Mouse (Mus musculus): ENCODE results near the gene Serbp1.
"Not testable (repeated sequence)": the region's sequence is repeated elsewhere in the genome, so short reads cannot be mapped to it uniquely, and the experiment has no call there.

Serbp1 gene

DNA sequence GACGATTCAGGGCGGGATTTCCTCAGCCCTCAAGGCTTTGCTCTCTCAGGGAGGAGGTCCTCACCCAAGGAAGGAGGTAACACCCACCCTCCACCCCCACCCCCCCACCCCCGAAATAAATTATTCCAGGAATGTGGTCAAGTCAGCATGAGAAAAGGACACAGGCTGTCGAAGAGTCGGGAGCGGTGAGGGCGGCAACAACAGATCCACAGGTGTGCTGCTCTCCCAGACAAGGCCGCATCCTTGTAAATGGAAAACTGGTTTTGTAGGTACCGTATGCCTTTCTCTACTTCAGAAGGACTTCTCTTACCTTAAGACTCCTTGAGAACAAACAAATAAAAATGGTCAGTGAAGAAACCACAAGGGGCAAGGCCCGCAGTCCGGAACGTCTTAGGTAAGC is at the start of gene Serbp1:
TSS of gene Serbp1 (plus strand) at position 200 of the 400 bp plus-strand sequence.
- in situ Hi-C loops (cut with MboI; ENCODE audit: unreplicated experiment in 2 of 2): no loop called here

DNA sequence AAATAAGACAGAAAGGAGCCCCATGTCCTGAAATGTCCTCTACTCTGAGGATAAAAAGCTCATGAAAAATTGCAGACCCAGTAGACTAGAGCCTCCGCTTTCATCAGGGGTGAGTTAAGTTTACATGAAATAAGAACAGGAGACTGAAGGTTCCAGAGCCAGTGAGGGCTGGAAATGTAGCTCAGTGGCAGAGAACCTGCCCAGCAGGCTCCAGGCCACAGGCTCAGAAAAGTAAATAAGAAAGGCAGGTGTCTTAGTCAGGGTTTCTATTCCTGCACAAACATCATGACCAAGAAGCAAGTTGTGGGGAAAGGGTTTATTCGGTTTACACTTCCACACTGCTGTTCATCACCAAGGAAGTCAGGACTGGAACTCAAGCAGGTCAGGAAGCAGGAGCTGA is 44.4 kb upstream of the Serbp1 start:
- in situ Hi-C loops (cut with MboI; ENCODE audit: unreplicated experiment in 2 of 2): loop anchor here (10.0 to 25.0 kb wide), 4 partner anchors 619 to 1619 kb away; no protein-coding TSS in a partner anchor

DNA sequence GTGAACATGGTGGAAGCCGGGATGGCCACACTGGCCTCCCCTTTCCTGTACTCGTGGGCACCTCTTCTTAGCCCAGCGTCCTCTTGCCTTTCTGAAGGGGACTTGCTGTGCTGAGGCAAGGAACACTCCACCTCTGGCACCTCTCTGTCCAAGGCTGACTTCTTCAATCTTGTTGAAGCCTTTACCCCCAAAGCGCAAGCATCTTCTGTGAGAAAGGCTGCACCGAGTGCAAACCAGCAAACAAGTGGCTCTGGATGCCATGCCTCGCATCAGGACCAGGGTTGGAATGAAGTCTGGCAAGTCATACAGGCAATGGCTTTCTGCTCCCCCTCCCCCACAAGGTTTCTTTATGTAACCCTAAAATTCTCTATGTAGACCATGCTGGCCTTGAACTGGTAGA is 43.4 kb upstream of the Serbp1 start:
- in situ Hi-C loops (cut with MboI; ENCODE audit: unreplicated experiment in 2 of 2): loop anchor here (5.0 to 25.0 kb wide), 5 partner anchors 253 to 1618 kb away; no protein-coding TSS in a partner anchor

DNA sequence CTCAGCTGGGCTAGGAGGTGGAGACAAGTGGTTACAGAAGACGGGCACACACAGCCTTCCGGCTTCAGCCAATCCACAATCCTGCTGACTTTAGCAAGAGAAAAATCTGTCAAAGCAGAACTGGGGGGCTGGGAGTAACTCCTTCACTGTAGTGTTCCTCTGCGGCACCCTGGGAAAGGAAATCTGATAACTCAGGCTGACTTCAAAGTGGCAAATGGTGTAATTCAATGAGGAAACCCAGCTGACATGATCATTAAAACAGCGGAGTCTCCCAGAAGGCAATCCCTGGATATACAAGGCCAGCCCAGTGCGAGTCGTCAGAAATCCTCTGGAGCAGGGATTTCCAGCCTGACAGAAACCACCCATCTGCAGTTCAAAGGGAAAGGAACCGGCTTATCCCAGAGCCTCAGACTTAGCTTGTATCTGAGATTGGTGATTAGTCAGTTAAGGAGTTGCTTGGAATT is 42.8 kb upstream of the Serbp1 start:
- in situ Hi-C loops (cut with MboI; ENCODE audit: unreplicated experiment in 2 of 2): loop anchor here (5.0 to 25.0 kb wide), 5 partner anchors 252 to 1617 kb away; no protein-coding TSS in a partner anchor

DNA sequence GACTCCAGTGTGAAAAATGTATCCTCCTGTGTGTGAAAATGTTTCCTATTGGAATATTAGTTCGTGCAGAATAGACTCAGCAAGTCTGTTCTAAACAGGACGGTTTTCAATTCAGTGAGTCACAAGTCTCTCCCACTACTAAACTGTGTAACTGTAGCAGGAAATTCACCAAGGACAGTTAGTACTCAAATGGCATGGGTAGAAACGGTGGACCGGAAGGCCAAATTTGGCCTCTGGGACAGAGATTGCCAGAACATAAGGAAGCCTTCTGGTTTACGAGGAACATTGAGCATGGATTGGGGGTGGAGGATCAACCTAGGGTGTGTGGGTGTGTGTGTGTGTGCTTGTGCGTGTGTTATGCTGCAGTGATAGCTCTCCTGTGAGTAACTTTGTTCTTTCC is 41.2 kb upstream of the Serbp1 start:
- in situ Hi-C loops (cut with MboI; ENCODE audit: unreplicated experiment in 2 of 2): loop anchor here (5.0 to 25.0 kb wide), 5 partner anchors 250 to 1615 kb away; no protein-coding TSS in a partner anchor

DNA sequence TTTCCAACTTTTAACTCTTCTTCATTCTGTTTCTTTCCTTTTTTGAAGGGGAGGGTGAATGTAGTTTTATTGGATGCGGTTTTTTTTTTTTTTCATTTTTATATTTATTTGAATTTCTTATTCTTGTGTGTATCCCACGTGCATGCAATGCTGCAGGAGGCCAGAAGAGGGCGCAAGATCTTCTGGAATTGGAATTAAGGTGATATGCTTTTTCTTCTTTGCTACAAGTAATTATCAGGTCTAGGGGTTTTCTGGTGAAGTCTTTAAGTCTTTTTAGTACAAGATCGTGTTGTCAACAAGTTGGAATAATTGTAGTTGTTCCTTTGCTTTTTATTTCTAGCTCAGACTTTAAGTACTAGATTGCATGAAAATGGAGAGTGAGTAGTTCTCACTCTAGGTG is 39.9 kb upstream of the Serbp1 start:
- in situ Hi-C loops (cut with MboI; ENCODE audit: unreplicated experiment in 2 of 2): loop anchor here (5.0 to 25.0 kb wide), 5 partner anchors 249 to 1614 kb away; no protein-coding TSS in a partner anchor

DNA sequence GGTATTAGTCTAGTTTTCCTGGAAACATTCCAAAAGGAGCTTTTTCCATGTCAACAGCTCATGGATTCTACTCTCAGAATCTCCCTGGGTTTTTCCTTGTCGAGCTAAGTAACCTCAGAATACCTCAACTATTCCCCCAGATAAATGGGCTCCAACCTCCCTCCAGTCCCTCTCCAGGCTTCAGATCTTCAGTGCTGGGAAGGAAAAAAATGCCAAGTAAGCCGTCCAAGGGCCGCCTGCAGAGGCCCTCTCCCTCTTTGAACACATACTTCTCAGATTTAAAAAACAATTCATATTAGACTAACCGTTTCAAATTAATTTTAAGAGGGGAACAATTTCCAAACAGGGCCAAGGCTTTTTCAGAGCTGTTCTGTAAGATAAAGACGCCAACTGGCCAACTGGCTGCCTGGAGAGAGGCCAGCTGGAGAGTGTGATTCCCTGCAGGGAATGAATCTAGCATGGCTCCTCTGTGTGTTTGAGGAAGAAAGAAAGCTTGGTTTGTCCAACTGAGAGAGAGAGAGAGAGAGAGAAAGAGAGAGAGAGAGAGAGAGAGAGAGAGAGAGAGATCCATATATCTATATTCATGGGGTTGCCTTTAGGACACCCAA is 37.2 kb upstream of the Serbp1 start:
- in situ Hi-C loops (cut with MboI; ENCODE audit: unreplicated experiment in 2 of 2): no loop called here

DNA sequence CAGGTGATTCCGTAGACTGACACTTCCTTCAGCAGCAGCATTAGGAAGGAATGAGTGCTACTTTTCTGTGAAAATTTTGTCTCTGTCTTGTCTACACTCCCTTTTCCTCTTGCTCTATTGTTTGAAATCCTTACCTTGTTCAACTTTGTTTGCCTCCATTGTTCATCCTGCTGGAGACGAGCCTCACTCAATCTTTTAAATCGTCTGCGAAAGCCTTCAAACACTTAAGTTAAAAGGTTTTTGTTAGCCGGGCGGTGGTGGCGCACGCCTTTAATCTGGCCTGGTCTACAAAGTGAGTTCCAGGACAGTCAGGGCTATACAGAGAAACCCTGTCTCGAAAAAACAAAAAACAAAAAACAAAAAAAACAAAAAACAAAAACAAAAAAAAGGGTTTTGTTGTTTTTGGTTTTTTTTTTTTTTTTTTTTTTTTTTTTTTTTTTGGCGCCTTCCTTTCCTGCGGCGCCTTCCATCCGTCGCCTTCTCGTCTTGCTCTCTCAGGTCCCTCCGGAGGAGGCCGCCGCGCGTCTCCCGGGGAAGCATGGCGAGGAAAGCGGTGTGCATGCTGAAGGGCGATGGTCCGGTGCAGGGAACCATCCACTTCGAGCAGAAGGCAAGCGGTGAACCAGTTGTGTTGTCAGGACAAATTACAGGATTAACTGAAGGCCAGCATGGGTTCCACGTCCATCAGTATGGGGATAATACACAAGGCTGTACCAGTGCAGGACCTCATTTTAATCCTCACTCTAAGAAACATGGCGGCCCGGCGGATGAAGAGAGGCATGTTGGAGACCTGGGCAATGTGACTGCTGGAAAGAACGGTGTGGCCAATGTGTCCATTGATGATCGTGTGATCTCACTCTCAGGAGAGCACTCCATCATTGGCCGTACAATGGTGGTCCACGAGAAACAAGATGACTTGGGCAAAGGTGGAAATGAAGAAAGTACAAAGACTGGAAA is 32.6 kb upstream of the Serbp1 start:
- in situ Hi-C loops (cut with MboI; ENCODE audit: unreplicated experiment in 2 of 2): no loop called here

DNA sequence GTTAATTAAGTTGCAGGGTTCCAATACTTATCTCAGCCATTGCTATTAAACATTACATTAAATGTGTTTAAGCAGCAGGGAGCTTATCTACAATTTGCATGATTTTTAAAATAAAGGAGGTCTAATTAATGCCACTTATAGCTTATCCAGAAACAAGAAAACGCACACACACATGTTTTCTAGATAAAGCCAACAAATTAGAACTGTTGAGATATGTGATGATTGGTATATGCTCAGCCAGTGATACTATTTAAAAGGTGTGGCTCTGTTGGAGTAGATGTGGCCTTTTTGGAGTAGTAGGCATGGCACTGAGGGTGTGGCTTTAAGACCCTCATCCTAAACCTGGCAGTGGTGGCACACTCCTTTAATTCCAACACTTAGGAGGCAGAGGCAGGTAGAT is 25.6 kb upstream of the Serbp1 start:
- in situ Hi-C loops (cut with MboI; ENCODE audit: unreplicated experiment in 2 of 2): no loop called here

DNA sequence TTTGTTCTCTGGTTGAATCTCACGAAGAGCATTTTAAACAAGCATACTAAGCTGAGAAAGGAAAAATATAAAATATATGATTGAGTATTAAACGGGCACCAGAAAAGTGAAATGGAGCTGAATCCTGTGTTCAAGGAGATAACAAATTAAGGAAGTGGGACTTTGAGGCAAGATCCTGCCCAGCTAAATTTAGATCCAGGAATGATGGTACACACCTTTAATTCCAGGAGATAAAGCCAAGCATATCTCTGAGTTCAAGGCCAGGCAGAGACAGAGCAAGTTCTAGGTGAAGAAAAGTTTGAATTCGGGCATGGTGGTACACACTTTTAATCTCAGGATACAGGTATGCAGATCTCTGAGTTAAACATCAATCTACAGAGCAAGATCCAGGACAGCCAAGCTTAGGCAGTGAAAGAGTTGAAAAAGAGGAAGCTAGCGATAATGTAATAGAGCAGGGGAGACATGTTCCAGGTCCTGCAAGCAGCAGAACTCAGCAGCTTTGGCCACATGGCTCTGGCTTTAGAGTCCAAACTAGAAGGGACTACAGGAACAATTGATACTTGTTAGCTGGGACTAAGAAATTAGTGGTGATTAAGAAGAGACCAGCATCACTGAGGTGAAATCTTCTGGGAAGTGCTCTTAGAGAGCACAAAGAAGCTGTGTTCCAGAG is 24.4 kb upstream of the Serbp1 start:
- in situ Hi-C loops (cut with MboI; ENCODE audit: unreplicated experiment in 2 of 2): no loop called here

DNA sequence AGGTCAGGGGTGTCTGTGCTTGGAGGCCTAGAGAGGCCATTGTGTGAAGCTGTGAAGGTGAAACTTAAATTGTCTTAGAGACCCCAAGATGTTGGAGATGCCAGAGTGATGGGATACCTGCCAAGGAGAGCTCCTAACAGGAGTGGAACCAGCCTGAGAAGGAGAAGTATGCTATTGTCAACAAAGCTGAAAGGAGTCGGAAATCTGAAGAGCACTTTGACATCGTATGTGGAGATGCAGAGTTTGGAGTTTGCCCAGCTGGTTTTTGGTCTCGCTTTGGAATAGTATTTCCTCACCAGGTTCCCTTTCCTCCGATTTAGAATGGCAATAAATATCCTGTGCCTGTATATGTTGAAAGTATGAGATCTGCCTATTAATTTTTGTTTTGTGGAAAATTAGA is 20.6 kb upstream of the Serbp1 start:
- in situ Hi-C loops (cut with MboI; ENCODE audit: unreplicated experiment in 2 of 2): no loop called here

DNA sequence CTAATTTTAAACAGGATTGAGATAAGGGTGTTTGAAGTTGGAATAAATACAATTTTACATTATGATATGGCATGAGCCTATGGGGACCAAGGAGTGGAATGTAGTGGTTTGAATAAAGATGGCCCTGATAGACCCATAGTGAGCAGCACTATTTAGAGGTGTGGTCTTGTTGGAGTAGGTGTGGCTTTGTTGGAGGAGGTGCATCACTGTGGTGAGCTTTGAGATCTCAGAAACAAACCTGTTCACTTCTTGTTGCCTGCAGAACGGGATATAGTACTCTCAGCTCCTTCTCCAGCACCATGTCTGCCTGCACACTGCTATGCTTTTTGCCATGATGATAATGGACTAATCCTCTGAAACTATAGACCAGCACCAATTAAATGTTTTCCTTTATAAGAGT is 20.1 kb upstream of the Serbp1 start:
- in situ Hi-C loops (cut with MboI; ENCODE audit: unreplicated experiment in 2 of 2): no loop called here

DNA sequence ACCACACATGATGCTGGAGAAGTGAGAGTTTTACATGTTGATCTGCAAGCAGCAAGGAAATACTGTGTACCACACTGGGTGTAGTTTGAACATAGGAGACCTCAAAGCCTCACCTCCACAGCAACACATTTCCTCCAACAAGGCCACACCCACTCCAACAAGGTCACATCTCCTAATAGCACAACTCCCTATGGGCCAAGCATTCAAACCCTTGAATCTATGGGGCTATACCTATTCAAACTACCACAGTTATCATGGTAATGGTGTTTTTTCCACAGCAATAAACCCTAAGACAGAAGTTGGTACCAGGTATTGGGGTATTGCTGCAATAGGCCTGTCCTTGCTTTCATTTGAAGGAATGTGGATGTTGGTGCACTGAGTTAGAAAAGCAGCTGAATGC is 19.4 kb upstream of the Serbp1 start:
- in situ Hi-C loops (cut with MboI; ENCODE audit: unreplicated experiment in 2 of 2): no loop called here

DNA sequence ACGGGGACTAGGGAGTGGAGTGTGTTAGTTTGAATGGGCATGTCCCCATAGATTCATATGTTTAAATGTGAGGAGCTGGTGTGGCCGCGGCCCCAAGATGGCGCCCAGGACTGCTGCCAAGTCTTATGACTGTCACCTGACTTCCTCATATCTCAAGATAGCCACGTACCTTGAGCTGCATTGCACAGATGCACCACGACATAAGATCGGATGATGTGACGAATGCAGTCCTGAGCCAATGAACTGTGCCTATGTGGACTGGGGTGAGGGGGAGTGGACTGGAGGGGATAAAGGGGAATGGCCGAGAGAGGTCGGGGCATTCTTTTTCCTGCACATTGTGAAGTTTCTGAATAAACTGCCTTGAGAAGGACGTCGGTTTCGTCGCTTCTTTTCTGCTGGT is 18.0 kb upstream of the Serbp1 start:
- in situ Hi-C loops (cut with MboI; ENCODE audit: unreplicated experiment in 2 of 2): not testable (repeated sequence)

DNA sequence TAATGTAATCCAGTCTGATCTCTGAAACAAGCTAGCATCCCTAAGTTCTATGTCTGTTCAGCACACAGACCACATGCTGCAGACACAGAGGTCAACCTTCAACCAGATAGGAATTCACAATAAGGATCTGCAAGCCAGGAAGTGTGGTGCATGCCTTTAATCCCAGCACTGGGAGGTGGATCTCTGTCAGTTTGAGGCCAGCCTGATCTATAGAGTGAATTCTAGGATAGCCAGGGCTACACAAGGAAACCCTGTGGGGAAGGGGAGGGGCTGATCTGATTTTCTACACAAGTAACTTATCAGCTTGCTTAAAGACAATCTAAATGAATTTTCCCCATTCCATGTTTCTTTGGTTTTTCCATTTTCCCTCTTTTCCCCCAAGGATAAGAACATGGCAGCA is 17.2 kb upstream of the Serbp1 start:
- in situ Hi-C loops (cut with MboI; ENCODE audit: unreplicated experiment in 2 of 2): no loop called here

DNA sequence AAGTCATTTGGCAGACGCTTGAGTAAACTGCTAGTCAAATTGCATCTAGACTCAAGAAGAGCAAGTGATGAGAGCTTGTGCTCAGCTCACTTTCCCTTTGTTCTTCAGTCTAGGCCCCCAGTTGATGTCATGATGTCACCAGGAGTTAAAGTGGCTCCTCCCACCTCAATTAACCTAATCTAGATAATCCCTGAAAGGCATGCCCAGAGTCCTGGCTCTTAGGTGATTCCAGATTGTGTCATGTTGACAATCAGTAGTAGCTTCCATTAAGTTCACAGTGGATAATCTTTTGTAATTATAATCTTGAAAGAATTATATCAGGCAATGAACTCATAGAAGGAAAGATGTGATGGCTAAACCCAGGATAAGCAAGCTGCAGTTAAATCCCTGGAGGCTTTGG is 14.9 kb upstream of the Serbp1 start:
- in situ Hi-C loops (cut with MboI; ENCODE audit: unreplicated experiment in 2 of 2): no loop called here

DNA sequence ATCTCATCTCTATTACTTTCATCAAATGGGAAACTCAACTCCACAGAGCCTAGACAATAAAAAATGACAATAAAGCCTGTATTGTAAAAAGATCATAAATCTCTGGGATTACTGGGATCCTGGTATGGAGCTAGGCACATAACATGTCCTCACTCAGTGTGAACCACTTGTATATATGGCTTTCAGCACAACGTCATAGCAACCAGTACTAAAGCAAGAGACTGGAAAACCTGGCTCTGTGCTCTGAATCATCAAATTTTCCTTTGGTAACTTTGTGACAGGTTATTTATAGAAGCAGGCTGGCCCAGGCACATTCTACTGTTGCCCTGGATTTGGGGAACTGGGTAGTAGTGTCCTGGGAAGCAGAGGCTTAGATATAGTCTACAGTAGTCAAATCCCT is 14.5 kb upstream of the Serbp1 start:
- in situ Hi-C loops (cut with MboI; ENCODE audit: unreplicated experiment in 2 of 2): no loop called here

DNA sequence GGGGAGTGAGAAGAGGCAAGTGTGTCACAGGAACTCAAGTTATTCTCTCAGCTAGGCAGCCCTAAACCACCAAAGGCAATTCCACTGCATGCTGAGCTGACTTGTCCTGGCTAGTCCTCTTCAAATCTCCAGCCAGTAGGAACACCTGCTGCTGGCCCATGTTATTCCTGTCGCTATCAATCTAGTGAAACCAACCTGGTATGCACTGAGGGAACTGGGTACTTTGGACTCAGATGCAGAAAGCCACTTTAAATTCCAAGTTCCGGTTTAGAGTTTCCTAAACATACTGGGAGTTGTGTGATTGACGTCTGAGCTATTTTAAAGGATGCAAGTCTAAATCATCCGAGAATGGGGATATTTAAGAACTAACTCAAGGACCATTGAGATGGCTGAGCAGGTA is 11.7 kb upstream of the Serbp1 start:
- in situ Hi-C loops (cut with MboI; ENCODE audit: unreplicated experiment in 2 of 2): no loop called here

DNA sequence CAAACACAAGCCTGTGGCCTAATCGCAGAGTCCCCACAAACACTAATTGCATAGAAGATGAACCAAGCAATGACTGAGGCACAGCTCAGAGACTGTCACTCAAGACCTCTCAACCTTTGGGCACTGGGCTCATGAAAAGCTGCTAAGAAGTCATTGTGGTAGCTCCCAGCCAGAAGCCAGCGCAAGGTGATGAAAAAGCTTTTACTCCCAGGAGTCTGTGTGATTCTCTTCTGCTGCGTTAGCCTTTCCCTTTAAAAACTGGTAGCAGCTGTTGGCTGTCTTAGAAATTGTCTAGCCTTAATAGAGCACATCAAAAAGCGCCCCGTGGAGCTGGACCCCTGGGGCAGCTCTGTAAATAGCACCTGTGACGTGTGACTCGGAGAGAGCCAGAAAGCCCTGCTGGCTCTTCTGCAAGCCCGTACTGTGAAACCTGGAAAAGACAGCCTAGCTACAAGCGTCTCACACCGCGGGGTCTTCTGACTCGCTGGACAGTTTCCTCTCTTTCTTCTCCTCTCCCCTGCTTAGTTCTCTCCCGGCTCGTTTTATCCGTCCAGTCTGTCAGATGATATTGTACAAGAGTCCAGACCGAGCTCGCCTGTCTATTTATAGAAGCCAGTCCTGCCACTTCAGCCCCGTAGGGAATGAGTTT is 9.4 kb upstream of the Serbp1 start:
- in situ Hi-C loops (cut with MboI; ENCODE audit: unreplicated experiment in 2 of 2): no loop called here

DNA sequence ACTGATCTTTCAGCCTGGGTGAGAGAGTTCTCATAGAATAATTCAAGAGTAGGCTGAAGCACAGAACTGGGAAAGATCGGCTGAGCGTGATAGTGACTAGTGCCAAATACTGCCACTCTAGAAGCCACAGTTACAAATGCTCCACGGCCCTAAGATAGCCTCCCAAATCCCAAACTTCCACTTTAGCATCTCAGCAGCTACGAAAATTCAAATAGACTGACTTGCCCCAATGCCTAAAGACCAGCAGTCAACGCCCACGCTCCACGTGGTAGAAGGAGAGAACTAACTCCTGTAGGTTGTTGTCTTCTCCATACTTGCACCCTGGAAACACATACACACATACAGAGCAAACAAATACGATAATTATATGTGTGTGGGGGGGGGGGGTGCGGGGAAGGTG is 8.5 kb upstream of the Serbp1 start:
- in situ Hi-C loops (cut with MboI; ENCODE audit: unreplicated experiment in 2 of 2): no loop called here
